Mouse (Mus musculus): ENCODE data around the gene Stx1a.
A peak's percentile ranks its signal among the peaks of the same experiment; 100 is the strongest.
"Not testable (repeated sequence)": the region's sequence is repeated elsewhere in the genome, so short reads cannot be mapped to it uniquely, and the experiment has no call there.

Gene Stx1a

GRCm38 (mm10) chr5:135040777-135041176, 17.5 kb downstream of the Stx1a start:
- DNase-seq (ENCODE audit: low spot score) = peak; percentile 83

- DNase-seq (ENCODE audit: low spot score) = peak; percentile 70
Observed at GRCm38 (mm10) chr5:135042105-135042788, 19.0 kb downstream of the Stx1a start.

DNA sequence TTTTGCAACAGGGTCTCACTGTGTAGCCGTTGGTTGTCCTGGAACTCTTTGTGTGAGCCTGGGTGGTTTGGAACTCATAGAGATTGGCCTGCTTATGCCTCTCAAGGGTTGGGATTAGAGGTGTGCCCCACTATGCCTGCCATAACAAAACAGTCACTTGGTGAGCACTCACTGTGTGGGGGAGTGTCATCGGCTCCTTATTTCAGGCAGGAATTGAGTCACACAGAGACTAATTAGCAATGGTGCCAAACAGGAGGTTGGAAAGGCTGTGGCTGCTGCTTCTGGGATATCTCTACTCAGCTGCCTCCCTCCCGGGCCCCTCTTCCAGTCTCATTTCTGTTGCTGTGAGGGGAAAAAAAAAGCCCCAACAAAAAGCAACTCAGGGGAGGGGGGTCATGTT, 21.3 kb downstream of the Stx1a start:
- no peak for DNase-seq (ENCODE audit: low spot score)

DNA sequence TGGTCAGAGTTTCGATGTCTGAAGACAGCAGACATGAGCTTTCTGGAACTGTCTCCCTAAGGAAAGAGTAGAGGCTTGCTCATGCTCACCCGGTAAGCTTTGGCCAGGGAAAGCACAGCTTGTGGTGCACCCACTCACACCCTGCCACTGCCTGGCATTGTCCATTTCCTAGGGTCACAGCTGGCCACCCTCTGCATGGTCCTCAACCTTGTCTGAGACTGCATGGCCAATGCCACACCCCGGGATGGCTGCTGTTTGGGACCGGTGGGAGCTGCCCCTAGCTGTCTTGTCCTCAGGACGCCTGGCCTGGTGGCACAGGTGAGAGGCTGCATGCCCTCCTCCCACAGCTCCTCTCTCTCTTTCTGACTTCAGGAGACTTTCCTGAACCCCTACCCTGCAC, 25.3 kb downstream of the Stx1a start:
- no peak for DNase-seq (ENCODE audit: low spot score)

- not testable (repeated sequence) for DNase-seq (ENCODE audit: low spot score)
Observed at GRCm38 (mm10) chr5:135049268-135049667, 26.0 kb downstream of the Stx1a start.

DNA sequence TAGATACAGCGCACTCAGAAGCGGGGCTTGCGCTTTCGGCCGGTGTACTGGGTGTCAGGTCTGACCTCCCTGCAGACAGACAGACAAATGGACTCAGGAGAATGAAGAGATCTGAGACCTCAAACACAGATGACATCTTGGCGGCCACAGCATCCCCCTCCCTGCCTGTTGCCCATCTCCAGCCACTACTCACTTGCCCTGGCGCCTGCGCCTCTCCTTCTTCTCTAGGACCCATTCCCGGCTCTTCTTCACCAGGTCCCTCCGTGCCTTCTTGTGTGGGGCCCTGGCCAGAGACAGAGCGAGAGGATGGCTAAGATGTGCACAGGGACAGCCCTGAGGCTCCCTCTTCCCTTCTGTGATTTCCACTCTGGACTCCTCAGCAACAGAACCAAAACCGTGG, 30.1 kb downstream of the Stx1a start:
- DNase-seq (ENCODE audit: low spot score) = no peak

- DNase-seq (ENCODE audit: low spot score) = peak; percentile 98
Observed at GRCm38 (mm10) chr5:135063629-135064381, 40.5 kb downstream of the Stx1a start, which contains the start of gene Dnajc30. Dnajc30 (plus strand) TSS chr5:135064202.

DNA sequence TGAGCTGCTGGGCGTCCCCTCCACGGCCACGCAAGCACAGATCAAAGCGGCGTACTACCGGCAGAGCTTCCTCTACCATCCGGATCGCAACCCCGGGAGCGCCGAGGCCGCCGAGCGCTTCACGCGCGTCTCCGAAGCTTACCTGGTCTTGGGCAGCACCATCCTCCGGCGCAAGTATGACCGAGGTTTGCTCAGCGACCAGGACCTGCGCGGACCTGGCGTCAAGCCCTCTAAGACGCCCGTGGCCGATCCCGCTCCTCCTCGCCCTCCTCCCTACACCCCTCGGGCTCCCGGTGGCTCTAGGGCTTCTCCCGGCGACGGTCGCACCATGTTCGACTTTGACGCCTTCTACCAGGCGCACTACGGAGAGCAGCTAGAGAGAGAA, 41.1 kb downstream of the Stx1a start:
- DNase-seq (ENCODE audit: low spot score) = no peak

DNA sequence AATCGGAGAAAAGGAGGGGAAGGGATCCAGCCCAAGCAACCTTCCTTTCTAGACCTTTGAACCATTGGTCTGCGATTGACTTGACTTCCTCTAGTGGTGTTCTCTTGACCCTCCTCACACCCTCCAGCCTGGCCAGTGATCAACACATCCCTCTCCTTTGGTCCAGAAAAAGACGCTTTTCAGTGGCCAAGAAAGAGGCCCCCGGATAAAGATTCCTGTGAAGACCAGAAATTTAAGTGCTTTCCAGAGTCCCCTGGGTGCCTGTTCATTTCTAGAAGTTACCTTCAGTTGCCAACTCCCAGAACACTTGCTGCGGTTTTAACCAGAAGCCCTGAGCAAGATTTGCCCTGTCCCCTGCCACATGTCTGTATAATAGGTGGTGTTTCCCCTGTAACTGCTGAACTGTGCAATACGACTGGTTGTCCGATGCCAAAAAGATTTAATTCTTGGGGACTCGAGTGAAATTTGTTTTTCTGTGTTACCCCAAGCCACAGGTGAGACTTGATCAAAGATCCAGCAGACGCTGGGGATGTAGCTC, 41.7 kb downstream of the Stx1a start, which contains the start of gene Bud23:
Bud23 (minus strand) TSS at position 51 of the 538 bp plus-strand sequence.
- DNase-seq (ENCODE audit: low spot score) = not testable (repeated sequence)

DNA sequence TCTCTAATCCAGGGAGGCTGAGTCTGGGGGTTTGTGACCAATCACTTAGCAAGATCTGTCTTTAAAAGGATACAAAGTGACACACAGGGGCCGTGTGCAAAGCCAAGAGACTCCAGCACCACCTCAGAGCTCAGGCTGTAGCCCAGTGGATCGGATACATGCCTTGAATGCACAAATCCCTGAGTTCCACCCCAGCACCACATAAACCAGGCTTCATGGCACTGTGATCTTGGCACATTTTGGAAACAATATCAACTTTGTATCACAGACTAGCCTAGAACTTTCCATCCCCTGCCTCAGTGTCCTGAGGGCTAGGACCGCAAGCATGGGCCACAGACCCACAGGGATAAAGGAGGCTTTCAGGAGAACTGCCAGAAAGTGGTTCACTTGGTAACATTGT, 42.7 kb downstream of the Stx1a start:
- DNase-seq (ENCODE audit: low spot score) = peak; percentile 83

- DNase-seq (ENCODE audit: low spot score) = no peak
Observed at GRCm38 (mm10) chr5:135070448-135070847, 47.2 kb downstream of the Stx1a start.

DNA sequence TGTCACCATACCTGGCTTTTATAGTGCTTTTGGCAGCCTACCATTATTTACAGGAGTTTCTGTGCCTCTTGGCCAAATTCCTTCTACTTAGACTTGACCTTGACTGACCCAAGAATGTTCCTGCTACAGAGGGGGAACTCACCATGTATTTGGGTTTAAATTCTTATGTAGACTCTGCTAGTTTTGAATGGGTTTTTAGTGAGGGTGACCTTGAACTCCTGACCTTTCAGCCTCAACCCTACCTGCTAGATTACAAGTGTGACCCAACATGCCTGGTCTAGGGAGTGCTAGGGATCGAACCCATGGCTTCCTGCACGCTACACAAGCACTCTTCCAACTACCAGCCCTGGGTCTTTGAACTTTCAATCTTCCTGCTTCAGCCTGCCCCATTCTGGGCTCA, 48.8 kb downstream of the Stx1a start:
- no peak for DNase-seq (ENCODE audit: low spot score)

- DNase-seq (ENCODE audit: low spot score) = no peak
Observed at GRCm38 (mm10) chr5:135072720-135073119, 49.4 kb downstream of the Stx1a start.

- DNase-seq (ENCODE audit: low spot score) = no peak
Observed at GRCm38 (mm10) chr5:135073349-135074150, 50.3 kb downstream of the Stx1a start.

DNA sequence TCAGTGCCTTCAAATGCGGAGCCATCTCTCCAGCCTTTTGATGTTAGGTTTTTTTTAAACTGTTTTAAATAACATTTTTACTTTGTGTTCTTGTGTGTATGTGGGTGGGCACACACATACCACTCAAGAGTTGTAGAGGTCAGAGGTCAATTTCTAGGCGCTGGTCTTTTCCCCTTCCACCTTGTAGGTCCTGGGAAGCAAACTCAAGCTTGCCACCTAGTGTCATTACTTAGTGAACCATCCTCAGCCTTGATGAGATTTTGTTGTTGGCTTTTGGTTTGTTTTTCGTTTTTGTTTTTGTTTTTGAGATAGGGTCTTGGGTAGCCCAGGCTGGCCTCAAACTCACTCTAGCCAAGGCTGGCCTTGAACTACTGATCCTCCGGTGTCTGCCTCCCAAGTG, 52.4 kb downstream of the Stx1a start:
- DNase-seq (ENCODE audit: low spot score) = no peak

DNA sequence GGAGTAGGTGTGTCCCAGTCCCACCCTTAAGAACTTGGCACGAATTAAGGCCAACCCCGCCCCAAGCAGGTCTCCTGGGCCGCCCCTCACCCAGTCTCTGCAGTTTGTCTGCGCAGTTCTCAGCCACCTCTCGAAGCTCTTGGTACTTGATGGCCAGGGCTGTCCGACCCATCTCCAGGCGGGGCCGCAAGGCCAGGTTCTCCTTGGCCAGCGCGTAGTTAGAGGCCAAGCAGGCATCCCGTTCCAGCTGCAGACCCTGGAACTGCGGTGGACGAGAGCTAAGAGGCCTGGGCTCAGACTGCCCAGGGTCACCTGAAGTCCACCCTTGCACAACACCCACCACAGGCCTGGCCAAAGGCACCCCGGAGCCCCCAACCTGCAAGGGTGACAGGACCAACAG, 53.1 kb downstream of the Stx1a start:
- DNase-seq (ENCODE audit: low spot score) = no peak

DNA sequence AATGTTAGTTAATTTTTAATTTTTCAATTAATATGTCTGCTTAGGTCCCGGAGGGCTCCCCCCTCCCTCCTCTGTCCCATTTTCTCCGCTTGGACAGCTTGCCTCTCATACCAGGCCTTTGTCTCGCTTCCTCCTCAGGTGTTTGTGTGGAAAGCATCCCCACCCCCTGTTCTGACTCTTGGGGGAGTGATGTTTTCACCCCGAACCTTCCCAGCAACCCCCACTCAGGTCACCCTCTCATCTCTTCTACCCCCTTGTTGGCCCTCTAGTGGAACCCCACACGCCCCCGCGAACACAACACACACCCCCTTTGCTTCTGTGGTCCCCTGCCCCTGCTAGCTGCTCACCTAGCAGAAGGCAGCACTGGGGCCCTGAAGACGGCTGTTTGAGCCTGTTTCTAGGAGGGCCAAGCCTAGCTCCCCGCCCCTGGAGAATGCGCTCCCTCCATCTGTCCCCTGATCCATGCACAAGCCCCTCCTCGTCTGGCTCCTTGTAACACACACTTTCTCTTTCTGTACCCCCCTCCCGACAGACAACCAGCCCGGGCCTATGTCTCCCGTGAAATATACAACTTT, 53.7 kb downstream of the Stx1a start:
- no peak for DNase-seq (ENCODE audit: low spot score)

- peak; percentile 90 for DNase-seq (ENCODE audit: low spot score)
Observed at GRCm38 (mm10) chr5:135077564-135078481, 54.5 kb downstream of the Stx1a start, which contains the start of gene Vps37d. Vps37d (minus strand) TSS chr5:135078266.

- no peak for DNase-seq (ENCODE audit: low spot score)
Observed at GRCm38 (mm10) chr5:135078482-135078810, 55.2 kb downstream of the Stx1a start.

- no peak for DNase-seq (ENCODE audit: low spot score)
Observed at GRCm38 (mm10) chr5:135079578-135079977, 56.3 kb downstream of the Stx1a start.

- DNase-seq (ENCODE audit: low spot score) = no peak
Observed at GRCm38 (mm10) chr5:135080539-135080938, 57.3 kb downstream of the Stx1a start.
